Mouse (Mus musculus) heart, adult 2 months (tissue): Measurements from ENCODE around the gene Cbfb.

Source experiments
- CTCF ChIP-seq: fragments of 200-600 bp; IDR thresholded peaks from 2 replicates; pipeline ENCODE4 v1.8.1; 2022; ENCODE audit warnings: antibody characterized with exemption, mild to moderate bottlenecking, moderate library complexity
- EP300 ChIP-seq: fragments of 200-500 bp; IDR thresholded peaks from 2 replicates; pipeline ENCODE4 v1.6.1; 2011; ENCODE audit warnings: low read depth, low read length, control low read depth; ENCODE audit not compliant: insufficient read depth
- POLR2A ChIP-seq: fragments of 200-500 bp; IDR thresholded peaks from 2 replicates; pipeline ENCODE4 v1.6.1; 2011; ENCODE audit warnings: mild to moderate bottlenecking, low read depth, low read length, control low read depth; ENCODE audit not compliant: insufficient read depth

GRCm38 (mm10) chr8:105231503-105232320 lies 61.2 kb downstream of the Cbfb start:
- TF ChIP-seq CTCF (no peak), POLR2A (no peak), EP300 (no peak)
